Mouse (Mus musculus): Measurements from ENCODE around the gene Icam2.
A peak's percentile ranks its signal among the peaks of the same experiment; 100 is the strongest.
"Not testable (repeated sequence)": the region's sequence is repeated elsewhere in the genome, so short reads cannot be mapped to it uniquely, and the experiment has no call there.

Icam2 gene

GRCm38 (mm10) chr11:106387791-106388216 lies at the start of gene Icam2:
Icam2 (minus strand) TSS chr11:106388075.
- DNase-seq = no peak

GRCm38 (mm10) chr11:106437543-106437942 lies 49.7 kb upstream of the Icam2 start:
- DNase-seq = no peak

- no peak for DNase-seq
Observed at GRCm38 (mm10) chr11:106437039-106437438, 49.2 kb upstream of the Icam2 start.

DNA sequence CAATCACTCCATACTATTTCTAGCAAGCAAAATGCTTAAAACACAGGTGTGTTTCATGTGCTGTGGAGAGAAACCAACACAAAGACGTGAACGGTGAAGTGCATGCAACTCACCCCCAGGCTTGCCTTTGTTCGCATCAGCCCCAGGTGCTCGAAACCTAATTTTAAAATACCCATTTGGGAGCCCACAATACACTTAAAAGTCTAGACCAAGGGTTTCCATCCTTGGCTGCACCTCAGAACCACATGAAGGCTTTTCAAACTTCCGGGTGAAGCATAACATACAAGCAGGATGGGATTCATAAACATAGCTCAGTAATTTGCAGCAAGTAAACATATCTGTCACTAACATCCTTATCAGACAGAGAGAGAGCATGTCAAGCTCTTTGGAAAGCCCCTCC lies 42.5 kb upstream of the Icam2 start:
- no peak for DNase-seq

DNA sequence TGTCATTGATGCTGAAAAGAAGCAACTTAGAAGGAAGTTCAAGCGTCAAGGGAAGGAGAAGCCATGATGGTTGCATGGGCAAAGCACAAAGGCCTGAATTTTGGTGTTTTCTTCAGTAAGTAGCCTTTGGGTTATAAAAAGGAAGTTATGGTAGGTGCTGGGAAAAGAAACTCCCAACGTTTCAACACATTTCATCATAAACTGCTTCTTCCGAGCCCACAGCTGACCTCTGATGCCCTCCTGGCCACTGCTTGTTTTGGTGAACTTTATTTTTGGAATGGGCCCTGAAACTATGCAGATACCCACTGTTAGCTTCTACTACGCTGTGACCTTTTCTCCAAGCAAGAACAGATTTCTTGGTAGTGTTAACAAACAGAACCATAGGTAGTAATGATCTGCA lies 41.8 kb upstream of the Icam2 start:
- DNase-seq = no peak

DNA sequence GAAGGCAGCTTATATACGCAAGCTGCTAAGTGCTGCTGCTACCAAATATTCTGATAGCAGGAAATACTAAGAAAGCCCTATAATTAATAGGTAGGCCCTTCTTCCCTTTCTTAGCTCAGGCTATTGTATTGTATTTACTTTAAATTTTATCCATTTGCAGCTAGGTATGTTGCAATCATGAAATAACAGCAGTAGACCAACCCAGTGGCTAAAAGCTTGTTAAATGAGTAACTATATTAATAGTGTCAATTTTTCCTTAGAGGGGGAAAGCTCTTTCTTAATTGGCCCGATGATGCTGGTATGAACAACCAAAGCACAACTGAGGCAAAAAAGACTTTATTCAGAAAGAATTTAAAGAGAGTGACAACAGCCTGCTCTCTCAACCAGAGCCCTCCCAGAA lies 40.7 kb upstream of the Icam2 start:
- DNase-seq = no peak

- no peak for DNase-seq
Observed at GRCm38 (mm10) chr11:106428106-106428505, 40.2 kb upstream of the Icam2 start.

DNA sequence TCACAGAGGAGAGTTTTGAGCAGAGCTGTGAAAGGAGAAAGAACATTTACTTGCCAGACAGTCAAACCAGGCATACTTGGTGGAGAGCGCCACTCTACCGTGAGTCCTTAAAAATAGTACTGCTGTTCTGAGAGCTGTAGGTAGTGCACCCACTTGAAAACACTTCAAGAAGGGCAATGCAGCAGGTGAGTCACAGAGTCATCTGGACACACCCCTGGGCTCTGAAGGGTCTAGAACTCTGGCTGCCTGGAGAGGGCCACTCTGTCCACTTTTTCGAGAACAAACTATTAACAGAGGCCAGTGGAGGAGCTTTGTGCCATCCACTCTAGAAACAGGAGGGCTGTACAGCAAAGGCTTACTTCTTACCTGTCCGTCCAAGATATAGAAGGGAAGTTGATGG lies 38.6 kb upstream of the Icam2 start:
- DNase-seq = no peak

GRCm38 (mm10) chr11:106425201-106425600 lies 37.3 kb upstream of the Icam2 start:
- DNase-seq = no peak

DNA sequence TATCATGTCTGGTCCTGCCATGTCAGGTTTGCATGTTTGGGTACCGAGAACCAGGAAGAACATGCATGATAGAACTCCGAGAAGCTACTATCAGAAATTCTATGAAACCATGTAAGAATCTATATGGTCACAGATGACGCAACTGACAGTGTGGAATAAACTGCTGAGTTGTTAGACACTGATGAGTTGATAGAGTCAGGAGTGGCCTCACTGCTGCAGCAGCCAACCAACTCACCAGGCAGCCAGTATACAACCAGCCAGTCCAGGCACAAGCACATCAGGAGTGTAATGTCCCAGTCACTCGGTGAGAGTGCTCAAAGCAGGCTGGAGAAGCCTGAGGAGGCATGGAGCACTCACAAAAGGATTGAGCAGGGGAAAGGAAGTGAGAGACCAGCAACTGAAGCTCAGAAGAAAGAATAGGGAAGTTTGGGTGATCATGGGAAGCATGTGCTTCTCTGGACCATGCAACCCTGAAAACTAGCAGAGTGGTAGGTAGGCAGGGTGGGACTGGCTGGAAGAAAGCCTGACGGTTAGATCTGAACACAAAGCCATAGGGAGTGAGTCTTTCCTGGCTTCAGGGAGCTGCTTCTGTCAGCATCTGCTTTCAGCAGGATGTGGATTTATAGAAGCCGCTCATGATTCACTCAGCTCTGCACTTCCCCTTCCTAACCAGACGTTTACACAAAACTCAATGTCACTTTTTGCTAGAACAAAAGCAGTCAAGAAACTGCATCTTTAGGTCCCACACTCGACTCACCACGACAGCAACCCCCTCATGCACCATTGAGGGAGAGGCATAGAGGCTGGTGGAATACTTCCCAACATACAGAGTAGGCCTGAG lies 31.6 kb upstream of the Icam2 start:
- no peak for DNase-seq

- DNase-seq = peak; percentile 90
Observed at GRCm38 (mm10) chr11:106418622-106419196, 30.8 kb upstream of the Icam2 start.

GRCm38 (mm10) chr11:106417860-106418259 lies 30.0 kb upstream of the Icam2 start:
- DNase-seq = no peak

GRCm38 (mm10) chr11:106416331-106416730 lies 28.5 kb upstream of the Icam2 start:
- DNase-seq = no peak

- DNase-seq = no peak
Observed at GRCm38 (mm10) chr11:106412641-106413360, 24.9 kb upstream of the Icam2 start.

- DNase-seq = no peak
Observed at GRCm38 (mm10) chr11:106411157-106411556, 23.3 kb upstream of the Icam2 start.

GRCm38 (mm10) chr11:106410507-106410906 lies 22.6 kb upstream of the Icam2 start:
- no peak for DNase-seq

- no peak for DNase-seq
Observed at GRCm38 (mm10) chr11:106410011-106410410, 22.1 kb upstream of the Icam2 start.

- no peak for DNase-seq
Observed at GRCm38 (mm10) chr11:106398481-106398880, 10.6 kb upstream of the Icam2 start.

GRCm38 (mm10) chr11:106397656-106398055 lies 9.8 kb upstream of the Icam2 start:
- no peak for DNase-seq

- DNase-seq = not testable (repeated sequence)
Observed at GRCm38 (mm10) chr11:106394055-106394454, 6.2 kb upstream of the Icam2 start.

- no peak for DNase-seq
Observed at GRCm38 (mm10) chr11:106393331-106393616, 5.4 kb upstream of the Icam2 start.

GRCm38 (mm10) chr11:106392597-106393330 lies 4.9 kb upstream of the Icam2 start:
- DNase-seq = no peak

- DNase-seq = peak; percentile 85
Observed at GRCm38 (mm10) chr11:106391546-106392188, 3.8 kb upstream of the Icam2 start.
